Mouse (Mus musculus) CH12.LX (cell line): ENCODE measurements around the gene Pcsk1n. TPM values are rescaled to one million over a fixed set of nuclear protein-coding genes. Genes with fewer than 3 reads are reported as not detected.

Experiments
- DNase-seq: peaks from one replicate; pipeline ENCODE4 v3.0.0-alpha.2; 2013; ENCODE audit errors: extremely low read depth
- H3K27ac ChIP-seq: 2 replicates; pipeline ENCODE4 v1.5.1; 2012; ENCODE audit warnings: low read depth, mild to moderate bottlenecking, control low read depth, moderate library complexity; ENCODE audit not compliant: insufficient read depth
- H3K27me3 ChIP-seq: replicated peaks from 2 replicates; pipeline ENCODE3; 2012; ENCODE audit warnings: inconsistent platforms
- H3K36me3 ChIP-seq, 2 experiments: replicated peaks in 1 of 2; 2 replicates each; pipeline versions ENCODE3 to v1.6.1; 2012; ENCODE audit warnings: inconsistent platforms in 1 of 2, low read length in 1 of 2, mild to moderate bottlenecking in 1 of 2, mixed read lengths in 1 of 2, moderate library complexity in 1 of 2; ENCODE audit not compliant: control insufficient read depth in 1 of 2, insufficient read depth in 1 of 2
- H3K4me1 ChIP-seq, 2 experiments: 2 replicates each; pipeline ENCODE4 v1.6.1; 2012; ENCODE audit warnings: inconsistent platforms in 1 of 2, moderate library complexity in 1 of 2; ENCODE audit not compliant: insufficient read depth in 2 of 2, control insufficient read depth in 1 of 2
- H3K4me2 ChIP-seq: 2 replicates; pipeline ENCODE4 v1.6.1; 2012; ENCODE audit warnings: low read depth, mild to moderate bottlenecking, control low read depth; ENCODE audit not compliant: poor library complexity, insufficient read depth, severe bottlenecking
- H3K4me3 ChIP-seq, 3 experiments: fragments of 150-350 bp in 1 of 3; sonication (generic) in 1 of 3; replicated peaks in 1 of 3; 2 replicates each; pipeline versions ENCODE3 to v1.5.1; 2011 to 2012; ENCODE audit warnings: low read depth in 2 of 3, low read length in 2 of 3, mild to moderate bottlenecking in 2 of 3, moderate library complexity in 2 of 3, control low read depth in 1 of 3, improper control_type of control experiment in 1 of 3, inconsistent platforms in 1 of 3, mixed read lengths in 1 of 3; ENCODE audit not compliant: poor library complexity in 1 of 3
- H3K79me2 ChIP-seq: replicated peaks from 2 replicates; pipeline ENCODE4 v1.6.1; 2012; ENCODE audit warnings: mild to moderate bottlenecking, moderate library complexity; ENCODE audit not compliant: control insufficient read depth, poor library complexity, insufficient read depth, severe bottlenecking; ENCODE audit errors: extremely low read depth
- H3K9ac ChIP-seq: 2 replicates; pipeline ENCODE4 v1.6.1; 2012; ENCODE audit warnings: low read depth, mild to moderate bottlenecking, control low read depth, moderate library complexity; ENCODE audit not compliant: insufficient read depth
- H3K9me3 ChIP-seq: replicated peaks from 2 replicates; pipeline ENCODE3; 2012; ENCODE audit warnings: low read length, inconsistent platforms, mixed read lengths
- BHLHE40 ChIP-seq: IDR thresholded peaks from 2 replicates; pipeline ENCODE4 v1.6.1; 2011; ENCODE audit warnings: mild to moderate bottlenecking, low read depth, low read length, improper control_type of control experiment
- CHD1 ChIP-seq: IDR thresholded peaks from 2 replicates; pipeline ENCODE4 v1.6.1; 2012; ENCODE audit warnings: low read depth, low read length, improper control_type of control experiment, inconsistent platforms
- CTCF ChIP-seq, 2 experiments: IDR thresholded peaks in 1 of 2; conservative IDR thresholded peaks in 1 of 2; 2 replicates each; pipeline ENCODE4 v1.5.1; 2011 to 2012; ENCODE audit warnings: low read depth in 2 of 2, low read length in 2 of 2, improper control_type of control experiment in 1 of 2, inconsistent platforms in 1 of 2, mild to moderate bottlenecking in 1 of 2, moderate library complexity in 1 of 2
- HCFC1 ChIP-seq: IDR thresholded peaks from 2 replicates; pipeline ENCODE4 v1.6.1; 2012; ENCODE audit warnings: low read depth, mild to moderate bottlenecking, inconsistent platforms, low read length, improper control_type of control experiment
- MAFK ChIP-seq: IDR thresholded peaks from 2 replicates; pipeline ENCODE4 v1.6.1; 2011; ENCODE audit warnings: low read length, improper control_type of control experiment; ENCODE audit not compliant: insufficient replicate concordance
- MAZ ChIP-seq: IDR thresholded peaks from 2 replicates; pipeline ENCODE4 v1.6.1; 2012; ENCODE audit warnings: low read depth, mild to moderate bottlenecking, inconsistent platforms, low read length, improper control_type of control experiment, moderate library complexity
- MXI1 ChIP-seq: IDR thresholded peaks from 2 replicates; pipeline ENCODE4 v1.6.1; 2011; ENCODE audit warnings: mild to moderate bottlenecking, low read depth, low read length, improper control_type of control experiment
- MYC ChIP-seq: IDR thresholded peaks from 2 replicates; pipeline ENCODE4 v1.6.1; 2011; ENCODE audit warnings: low read depth, mild to moderate bottlenecking, improper control_type of control experiment, low read length
- NELFE ChIP-seq: IDR thresholded peaks from 2 replicates; pipeline ENCODE4 v1.6.1; 2011; ENCODE audit warnings: low read depth, low read length, improper control_type of control experiment
- NRF1 ChIP-seq: IDR thresholded peaks from 2 replicates; pipeline ENCODE4 v1.6.1; 2014; ENCODE audit warnings: low read depth, mild to moderate bottlenecking, inconsistent platforms, low read length, improper control_type of control experiment, moderate library complexity
- POLR2A ChIP-seq: IDR thresholded peaks from 2 replicates; pipeline ENCODE4 v1.6.1; 2011; ENCODE audit warnings: low read depth, mild to moderate bottlenecking, improper control_type of control experiment, low read length
- POLR2AphosphoS2 ChIP-seq: IDR thresholded peaks from 2 replicates; pipeline ENCODE4 v1.6.1; 2011; ENCODE audit warnings: low read depth, low read length, improper control_type of control experiment
- RAD21 ChIP-seq: IDR thresholded peaks from 2 replicates; pipeline ENCODE4 v1.6.1; 2011; ENCODE audit warnings: low read depth, mild to moderate bottlenecking, low read length, improper control_type of control experiment, moderate library complexity
- SIN3A ChIP-seq: IDR thresholded peaks from 2 replicates; pipeline ENCODE4 v1.6.1; 2012; ENCODE audit warnings: low read length, improper control_type of control experiment, inconsistent platforms
- SMC3 ChIP-seq: IDR thresholded peaks from 2 replicates; pipeline ENCODE4 v1.6.1; 2011; ENCODE audit warnings: low read depth, low read length, improper control_type of control experiment
- UBTF ChIP-seq: IDR thresholded peaks from 2 replicates; pipeline ENCODE4 v1.6.1; 2012; ENCODE audit warnings: low read depth, mild to moderate bottlenecking, inconsistent platforms, low read length, improper control_type of control experiment, moderate library complexity
- ZMIZ1 ChIP-seq: IDR thresholded peaks from 2 replicates; pipeline ENCODE4 v1.6.1; 2012; ENCODE audit warnings: low read depth, mild to moderate bottlenecking, inconsistent platforms, low read length, improper control_type of control experiment
- dilution Hi-C: fragments of 300-500 bp; cut with MboI; formaldehyde crosslinking; loops from 2 replicates; pipeline ENCODE4 v1.14.3; 2020; ENCODE audit warnings: low sequenced_read_pairs; ENCODE audit not compliant: extremely low pct_unique_long_range_greater_than_20kb, extremely low pct_ligation_motif_present
- in situ Hi-C: fragments of 300-500 bp; cut with MboI; formaldehyde crosslinking; loops from 3 replicates; pipeline ENCODE4 v1.14.3; 2019; ENCODE audit warnings: low sequenced_read_pairs, low pct_ligation_motif_present, low pct_unique_long_range_greater_than_20kb, mixed read lengths
- polyA plus RNA-seq: library from polyadenylated mRNA; unstranded; fragments of >175 nt; gene quantifications from 2 replicates; pipeline ENCODE4 v1.2.1, GENCODE M21; 2012; ENCODE audit warnings: low read depth; ENCODE audit not compliant: insufficient read length
- total RNA-seq, 2 experiments: library from RNA; depleted of rRNA; stranded (reverse); fragments of 300-350 nt in 1 of 2; fragments of >200 nt in 1 of 2; gene quantifications; 2 replicates each; pipeline ENCODE4 v1.2.3; 2012 to 2014

Gene Pcsk1n
- total and polyA plus RNA-seq, 3 experiments = not detected

DNA sequence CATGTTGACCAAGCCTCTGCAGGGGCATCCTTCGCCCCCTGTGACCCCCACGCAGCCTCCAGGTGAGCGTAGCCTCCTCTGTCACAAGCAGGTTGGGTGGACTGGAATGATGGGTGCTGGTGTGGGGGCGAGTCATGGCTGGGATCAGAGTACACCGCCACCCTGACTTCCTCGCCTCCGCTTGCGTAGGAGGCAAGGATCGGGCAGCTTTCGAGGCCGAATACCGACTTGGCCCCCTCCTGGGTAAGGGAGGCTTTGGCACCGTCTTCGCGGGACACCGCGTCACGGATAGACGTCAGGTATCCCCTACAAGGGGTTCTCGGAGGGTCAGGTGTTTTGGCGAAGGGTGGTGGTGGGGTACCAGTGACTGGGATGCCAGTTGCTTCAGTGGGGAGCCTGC is 41.1 kb upstream of the Pcsk1n start:
- in situ Hi-C loops = no loop called here
- TF ChIP-seq UBTF = peak; percentile 16; the same call in 1 of the 2 replicates
- no peak for TF ChIP-seq SIN3A
- peak overlapping the region; percentile 79 to 100 (median 82) for H3K4me3 ChIP-seq
- no peaks in the 10 kb centered on the region for H3K9me3 ChIP-seq
- H3K27me3 ChIP-seq = no peaks in the 10 kb centered on the region
- dilution Hi-C loops = no loop called here
- H3K4me1 ChIP-seq = peaks cover 4 to 20% of the 10 kb centered on the region in 2 experiments; a peak in 2 of 4 replicates
- H3K4me2 ChIP-seq = no peak overlapping the region
- H3K9ac ChIP-seq = peak overlapping the region; percentile 97
- H3K79me2 ChIP-seq = peaks cover 42% of the 10 kb centered on the region
- H3K36me3 ChIP-seq = peaks cover 39 to 48% of the 10 kb centered on the region in 2 experiments
- H3K27ac ChIP-seq = peak overlapping the region; percentile 90
- DNase-seq = no peak

DNA sequence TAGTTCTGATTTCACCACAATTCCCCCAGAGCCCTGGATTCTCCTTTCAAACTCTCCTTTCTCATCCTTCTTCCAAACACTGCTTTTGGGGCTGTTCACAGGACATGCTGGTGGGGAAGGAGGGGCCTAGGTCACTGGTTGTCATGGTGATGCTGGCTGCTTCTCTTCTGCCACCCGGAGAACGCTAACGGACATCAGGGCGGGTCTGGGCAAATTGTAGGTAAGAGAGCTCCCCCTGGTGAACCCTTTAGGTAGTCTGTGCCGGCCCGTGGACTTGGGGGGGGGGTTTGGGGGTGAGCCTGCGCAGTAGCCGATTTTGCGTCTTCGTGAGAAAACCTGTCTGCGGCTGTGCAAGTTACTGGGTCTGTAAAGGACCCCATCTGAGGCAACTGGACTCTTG is 39.8 kb upstream of the Pcsk1n start:
- peaks cover 30 to 35% of the 10 kb centered on the region in 2 experiments for H3K36me3 ChIP-seq
- no peaks in the 10 kb centered on the region for H3K27me3 ChIP-seq
- H3K9ac ChIP-seq = peak overlapping the region; percentile 97
- H3K9me3 ChIP-seq = no peaks in the 10 kb centered on the region
- peaks cover 42% of the 10 kb centered on the region for H3K79me2 ChIP-seq
- peak overlapping the region; percentile 79 to 100 (median 82) for H3K4me3 ChIP-seq
- in situ Hi-C loops (no loop called here), dilution Hi-C loops (no loop called here)
- TF ChIP-seq POLR2A (0 out of 2 replicates have a peak, but pooled peaks have one; percentile 22), HCFC1 (no peak), SIN3A (peak; percentile 69), CHD1 (no peak), NELFE (no peak), BHLHE40 (no peak), MYC (no peak), NRF1 (peak; percentile 82), MAFK (no peak), CTCF (conservative IDR thresholded peaks at IDR 0.05 in 1 of 2, IDR thresholded peaks at IDR 0.05 in 1 of 2; ENCODE audit: low read depth in 2 of 2, low read length in 2 of 2) (peak in 1 of 2 experiments; percentile 72; a peak in 2 of 4 replicates), ZMIZ1 (no peak), MAZ (peak; percentile 73; the same call in 1 of the 2 replicates), RAD21 (peak; percentile 67), SMC3 (peak; percentile 80), POLR2AphosphoS2 (0 out of 2 replicates have a peak, but pooled peaks have one; percentile 28), MXI1 (peak; percentile 74)
- peak overlapping the region; percentile 60 for H3K27ac ChIP-seq
- peak; percentile 89 for DNase-seq
- peaks cover 4 to 20% of the 10 kb centered on the region in 2 experiments; a peak in 2 of 4 replicates for H3K4me1 ChIP-seq
- peak overlapping the region; percentile 56 for H3K4me2 ChIP-seq
